Mouse (Mus musculus) embryonic stem cell, embryonic (primary cell): ENCODE measurements around the gene Tmem183a.

Experiments
- CTCF ChIA-PET, 4 experiments: fragments of 300-600 bp in 2 of 4; fragments of 350-600 bp in 2 of 4; sonication (Branson Sonifier 250); formaldehyde crosslinking; loops; one replicate each; lab custom pipeline; 2022; ENCODE audit warnings: inconsistent platforms in 2 of 4; lab: Charles Lee
- POLR2A ChIA-PET, 4 experiments: fragments of 300-600 bp in 2 of 4; fragments of 350-600 bp in 2 of 4; sonication (Branson Sonifier 250); formaldehyde crosslinking; loops; one replicate each; lab custom pipeline; 2022; ENCODE audit warnings: antibody characterized with exemption in 4 of 4, inconsistent platforms in 1 of 4; lab: Charles Lee

The Tmem183a gene

DNA sequence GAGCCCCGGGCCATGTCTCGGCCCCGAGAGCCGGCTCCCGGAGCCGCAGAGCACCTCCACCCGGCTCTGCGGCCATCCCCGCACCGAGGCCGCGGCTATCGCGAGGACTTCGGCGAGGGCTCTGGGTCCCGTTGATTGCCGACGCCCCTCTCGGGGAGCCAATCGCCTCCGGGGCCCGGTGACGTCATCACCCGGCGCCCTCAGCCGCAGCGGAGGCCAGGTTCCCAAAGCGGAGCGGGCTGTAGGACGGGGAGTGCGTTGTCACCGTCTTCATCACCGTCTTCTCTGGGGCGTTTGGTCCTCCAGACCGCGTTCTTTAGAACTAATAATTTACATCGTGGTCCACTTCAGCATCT lies at the start of gene Tmem183a:
Tmem183a (minus strand) TSS at position 123 of the 356 bp plus-strand sequence.
- POLR2A ChIA-PET, result interaction anchor here in 3 of 4 experiments (0.6 to 3.2 kb wide), 13 partner anchors 8 to 713 kb away, joined by 3 to 11 read pairs (median 4); partner anchors contain the start of genes Adipor1 (in 1 of the 3) and Klhl12 (in 1 of the 3)
- CTCF ChIA-PET, result interaction anchor here in 1 of 4 experiments (0.6 kb wide), 1 partner anchor 99 kb away, joined by 3 read pairs; no protein-coding TSS in a partner anchor

DNA sequence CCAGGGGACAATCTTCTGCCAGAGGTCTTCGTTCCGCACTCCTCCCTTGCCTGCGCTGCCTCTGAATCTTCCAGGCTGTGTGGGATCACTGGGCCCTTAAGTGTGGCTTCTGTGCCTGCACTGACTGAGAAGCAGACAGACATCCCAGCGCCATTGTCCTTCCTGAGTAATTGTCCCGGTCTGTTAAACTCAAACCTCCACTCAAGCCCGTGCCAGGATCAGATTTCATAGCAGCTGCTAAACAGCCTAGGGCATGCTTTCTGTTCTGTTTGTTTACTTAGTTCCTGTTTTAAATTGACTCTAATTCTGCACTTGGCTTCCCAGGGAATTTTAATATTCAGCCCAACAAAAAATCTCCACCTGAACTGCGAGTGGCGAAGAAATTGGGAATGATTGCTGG lies 46.3 kb upstream of the Tmem183a start:
- ChIA-PET CTCF (no interaction called here), POLR2A (interaction anchor here in 2 of 4 experiments (0.6 to 1.5 kb wide), 2 partner anchors 26 to 740 kb away, joined by 3 read pairs; no protein-coding TSS in a partner anchor)

DNA sequence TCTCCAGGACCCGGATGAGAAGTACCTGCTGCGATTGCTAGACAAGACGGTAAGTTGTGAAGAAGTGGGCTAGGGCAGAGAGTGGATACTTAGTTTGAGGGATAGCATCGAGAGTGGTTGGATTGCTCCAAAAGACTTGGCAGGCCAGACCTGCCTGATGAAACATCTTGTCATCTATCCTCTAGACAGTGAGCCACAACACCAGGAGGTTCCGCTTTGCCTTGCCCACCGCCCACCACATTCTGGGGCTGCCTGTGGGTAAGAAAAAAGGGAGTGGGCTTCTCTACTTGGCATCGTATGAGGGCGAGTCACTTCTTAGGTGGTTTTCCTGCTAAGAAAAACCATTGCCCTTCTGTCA lies 44.6 kb upstream of the Tmem183a start:
- CTCF ChIA-PET, result interaction anchor here in 3 of 4 experiments (0.7 to 1.3 kb wide), 5 partner anchors 9 to 113 kb away, joined by 3 to 8 read pairs (median 4); partner anchors contain the start of gene Adipor1 (in 2 of the 3)
- POLR2A ChIA-PET, result interaction anchor here (0.6 to 2.0 kb wide), 63 partner anchors 8 to 739 kb away, joined by 3 to 69 read pairs (median 4); partner anchors contain the start of genes Adipor1 (in 4 of the 4), Klhl12 (in 3 of the 4), Rabif (in 3 of the 4) and Btg2 (in 1 of the 4)

DNA sequence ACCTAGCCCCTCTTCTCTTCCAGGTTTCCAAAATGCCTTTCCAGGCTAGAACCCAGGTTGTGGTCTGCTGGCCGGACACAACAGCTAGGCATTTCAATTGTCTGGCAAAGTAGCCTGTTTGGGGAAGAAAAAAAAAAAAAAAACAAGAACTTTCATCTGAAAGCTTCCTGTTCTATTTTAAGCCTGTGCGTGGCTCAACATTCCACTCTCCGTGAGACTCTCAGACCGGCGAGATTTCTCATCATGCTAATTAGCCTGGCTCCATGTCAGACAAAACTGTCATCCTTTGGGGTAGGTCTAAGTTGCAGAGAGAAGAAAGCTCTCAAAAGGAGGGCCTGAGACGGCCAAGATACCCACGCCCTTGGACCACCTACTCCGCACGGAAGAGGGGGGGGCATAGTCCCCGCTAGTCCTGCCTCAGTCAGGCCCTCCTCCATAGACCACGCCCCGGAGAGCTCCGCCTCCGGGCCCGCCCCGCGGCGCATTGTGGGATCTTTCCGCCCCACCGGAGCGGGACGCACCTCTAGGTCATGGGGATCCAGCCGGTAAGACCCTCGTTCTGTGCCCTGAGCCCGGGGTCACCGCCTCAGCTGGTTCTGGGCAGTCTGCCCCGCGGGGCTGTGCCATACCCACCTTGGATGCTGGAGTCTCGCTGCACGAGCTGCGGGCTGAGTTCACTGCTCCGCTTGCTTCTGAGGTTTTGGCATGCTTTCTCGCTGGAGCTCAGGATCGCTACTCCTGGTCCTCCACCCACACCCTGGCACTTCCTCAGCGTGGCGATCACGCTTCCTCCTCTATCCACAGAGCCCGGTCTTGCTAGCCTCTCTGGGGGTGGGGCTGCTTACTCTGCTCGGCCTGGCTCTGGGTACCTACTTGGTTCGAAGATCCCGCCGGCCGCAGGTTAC lies 44.0 kb upstream of the Tmem183a start, which contains the start of gene Cyb5r1:
Cyb5r1 (plus strand) TSS at position 51 of the 905 bp plus-strand sequence.
- ChIA-PET CTCF (interaction anchor here (0.6 to 1.3 kb wide), 11 partner anchors 9 to 233 kb away, joined by 3 to 8 read pairs (median 4); partner anchors contain the start of gene Adipor1 (in 3 of the 4)), POLR2A (interaction anchor here (0.6 to 2.0 kb wide), 90 partner anchors 9 to 1931 kb away, joined by 3 to 69 read pairs (median 4); partner anchors contain the start of genes Adipor1 (in 4 of the 4), Klhl12 (in 3 of the 4), Rabif (in 3 of the 4) and Btg2 (in 1 of the 4))

DNA sequence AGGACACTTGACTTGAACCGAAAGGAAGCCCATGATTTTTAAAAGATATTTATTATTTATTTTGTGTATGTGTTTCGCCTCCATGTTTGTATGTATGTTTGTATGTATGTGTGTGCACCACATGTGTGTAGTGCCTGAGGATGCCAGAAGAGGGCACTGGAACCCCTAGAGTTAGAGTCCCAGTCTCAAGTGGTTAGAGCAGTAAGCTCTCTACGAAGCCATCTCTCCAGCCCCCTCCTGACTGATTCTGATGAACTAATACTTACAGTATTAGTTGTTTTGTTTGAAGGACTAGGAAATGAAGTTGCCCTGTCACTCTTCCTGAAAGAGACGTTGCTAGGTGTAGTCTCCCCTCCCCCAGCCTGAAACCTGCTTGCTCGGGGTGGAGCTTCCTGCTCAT lies 38.0 kb upstream of the Tmem183a start:
- POLR2A ChIA-PET, result interaction anchor here in 3 of 4 experiments (0.5 to 1.4 kb wide), 10 partner anchors 11 to 55 kb away, joined by 3 to 6 read pairs (median 4); partner anchors contain the start of genes Adipor1 (in 3 of the 3) and Klhl12 (in 1 of the 3)
- CTCF ChIA-PET, result interaction anchor here in 2 of 4 experiments (0.5 to 1.0 kb wide), 4 partner anchors 18 to 707 kb away, joined by 3 to 5 read pairs (median 3); partner anchors contain the start of gene Klhl12 (in 1 of the 2)

DNA sequence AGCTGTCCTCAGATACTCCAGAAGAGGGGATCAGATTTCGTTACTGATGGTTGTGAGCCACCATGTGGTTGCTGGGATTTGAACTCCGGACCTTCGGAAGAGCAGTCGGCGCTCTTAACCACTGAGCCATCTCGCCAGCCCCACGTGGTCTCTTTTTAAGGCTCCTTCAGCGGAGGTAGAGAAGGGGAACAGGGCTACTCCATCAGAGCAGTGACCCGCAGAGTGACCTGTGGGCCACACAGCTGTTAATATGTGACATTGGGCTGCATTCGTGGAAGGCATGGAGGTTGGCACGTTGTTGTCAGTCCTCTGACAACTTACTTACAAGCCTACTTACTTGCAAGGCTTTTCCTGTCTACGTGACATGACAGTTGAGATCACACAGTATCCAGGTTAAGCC lies 36.4 kb upstream of the Tmem183a start:
- ChIA-PET CTCF (no interaction called here), POLR2A (interaction anchor here in 2 of 4 experiments (1.1 to 1.5 kb wide), 2 partner anchors 17 to 31 kb away, joined by 3 read pairs; no protein-coding TSS in a partner anchor)

DNA sequence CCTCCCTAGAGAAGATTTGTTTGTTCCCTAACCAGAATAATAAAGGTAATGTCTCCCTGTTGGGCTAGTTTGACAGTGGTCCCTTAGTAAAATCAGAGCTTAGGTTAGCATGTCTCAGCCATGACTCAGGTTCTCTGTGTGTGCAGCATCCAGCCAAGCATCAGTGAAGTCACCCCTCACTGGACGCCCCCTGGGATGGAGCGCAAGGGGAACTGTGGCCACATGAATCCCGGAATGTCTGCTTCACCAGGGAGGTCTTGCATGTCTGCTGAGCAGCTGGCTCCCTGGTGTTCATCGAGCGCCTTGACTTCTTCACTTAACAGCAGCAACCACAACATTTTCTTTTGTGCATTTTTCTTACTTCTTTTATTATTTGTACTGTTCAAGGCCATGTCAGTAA lies 32.0 kb upstream of the Tmem183a start:
- ChIA-PET CTCF (no interaction called here), POLR2A (interaction anchor here in 3 of 4 experiments (0.5 to 2.7 kb wide), 4 partner anchors 12 to 1374 kb away, joined by 3 to 6 read pairs (median 6); partner anchors contain the start of genes Cyb5r1 (in 2 of the 3) and Adipor1 (in 1 of the 3))

GRCm38 (mm10) chr1:134385666-134386065 lies 23.9 kb upstream of the Tmem183a start, which contains the start of gene 4933406M09Rik:
TSS of gene 4933406M09Rik (plus strand) at chr1:134385940.
- ChIA-PET POLR2A (interaction anchor here in 2 of 4 experiments (1.0 to 1.4 kb wide), 2 partner anchors 16 to 20 kb away, joined by 3 to 4 read pairs; partner anchors contain the start of gene Cyb5r1 (in 1 of the 2)), CTCF (no interaction called here)

GRCm38 (mm10) chr1:134385176-134385575 lies 23.4 kb upstream of the Tmem183a start:
- POLR2A ChIA-PET, result interaction anchor here in 3 of 4 experiments (1.0 to 1.4 kb wide), 6 partner anchors 15 to 30 kb away, joined by 3 to 8 read pairs (median 4); partner anchors contain the start of genes Cyb5r1 (in 3 of the 3) and Adipor1 (in 2 of the 3)
- CTCF ChIA-PET, result no interaction called here

- CTCF ChIA-PET, result interaction anchor here in 1 of 4 experiments (1.0 kb wide), 1 partner anchor 21 kb away, joined by 4 read pairs; the partner anchor contains the start of gene Cyb5r1
Measured at GRCm38 (mm10) chr1:134384581-134384980, 22.8 kb upstream of the Tmem183a start.

DNA sequence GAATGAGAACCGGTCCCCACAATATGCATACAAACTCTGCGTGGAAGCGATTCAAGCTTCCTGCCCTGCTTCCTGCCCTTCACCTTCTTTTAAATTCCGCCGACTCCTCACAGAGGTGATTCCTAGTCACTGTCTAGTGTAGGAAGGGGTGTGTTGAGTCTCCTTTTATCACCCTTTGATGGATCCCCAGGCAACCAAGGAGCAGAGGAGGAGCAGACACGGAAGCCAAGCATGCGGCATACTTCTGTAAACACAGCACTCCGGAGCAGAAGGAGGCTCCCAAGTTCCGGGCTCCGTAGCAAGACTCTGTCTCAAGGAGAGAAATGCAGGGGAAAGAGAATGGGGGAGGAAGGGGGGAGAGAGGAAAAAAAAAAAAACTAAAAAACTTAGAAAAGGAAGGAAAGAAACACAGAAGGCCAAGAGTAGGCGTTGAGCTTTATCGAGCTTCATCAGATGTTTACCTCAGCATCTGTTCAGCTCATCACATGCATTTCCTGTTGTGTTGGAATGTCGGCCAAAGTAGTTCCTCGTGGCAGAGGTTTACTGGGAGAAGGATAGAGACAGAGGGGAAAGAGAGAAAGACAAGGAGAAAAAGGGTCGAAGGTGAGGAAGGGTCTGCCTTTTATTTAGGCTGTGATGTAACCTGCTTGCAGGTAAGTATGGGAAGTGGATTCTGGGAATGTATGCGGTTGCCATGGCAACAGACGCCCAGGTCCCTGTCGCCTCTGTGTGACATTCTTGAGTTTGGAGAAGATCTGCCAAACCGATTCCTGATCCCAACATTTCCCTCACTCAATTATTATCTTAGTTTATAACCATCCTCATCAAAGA lies 20.2 kb upstream of the Tmem183a start:
- ChIA-PET POLR2A (interaction anchor here (0.7 to 2.6 kb wide), 25 partner anchors 9 to 282 kb away, joined by 3 to 12 read pairs (median 3); partner anchors contain the start of genes Cyb5r1 (in 3 of the 4), Adipor1 (in 2 of the 4), Klhl12 (in 1 of the 4) and Tmem183a (in 1 of the 4)), CTCF (interaction anchor here in 2 of 4 experiments (0.5 to 0.8 kb wide), 3 partner anchors 50 to 1016 kb away, joined by 3 to 4 read pairs (median 4); no protein-coding TSS in a partner anchor)

More at GRCm38 (mm10) chr1:134384581-134384980, 22.8 kb upstream of the Tmem183a start:
- POLR2A ChIA-PET, result interaction anchor here in 3 of 4 experiments (0.7 to 1.4 kb wide), 7 partner anchors 15 to 1152 kb away, joined by 4 to 8 read pairs (median 5); partner anchors contain the start of genes Cyb5r1 (in 3 of the 3) and Adipor1 (in 2 of the 3)

- ChIA-PET CTCF (interaction anchor here in 1 of 4 experiments (0.6 kb wide), 1 partner anchor 226 kb away, joined by 3 read pairs; no protein-coding TSS in a partner anchor), POLR2A (interaction anchor here (0.5 to 2.6 kb wide), 22 partner anchors 8 to 302 kb away, joined by 3 to 12 read pairs (median 4); partner anchors contain the start of genes Cyb5r1 (in 3 of the 4), Adipor1 (in 1 of the 4), Klhl12 (in 1 of the 4) and Rabif (in 1 of the 4))
Measured at GRCm38 (mm10) chr1:134381051-134381450, 19.3 kb upstream of the Tmem183a start.

- POLR2A ChIA-PET, result interaction anchor here in 1 of 4 experiments (1.0 kb wide), 1 partner anchor 41 kb away, joined by 3 read pairs; no protein-coding TSS in a partner anchor
- CTCF ChIA-PET, result no interaction called here
Measured at GRCm38 (mm10) chr1:134374124-134374523, 12.3 kb upstream of the Tmem183a start.

- CTCF ChIA-PET, result interaction anchor here in 1 of 4 experiments (0.7 to 0.9 kb wide), 2 partner anchors 37 to 127 kb away, joined by 3 read pairs; partner anchors contain the start of gene Cyb5r1
- POLR2A ChIA-PET, result interaction anchor here in 3 of 4 experiments (0.6 to 2.4 kb wide), 7 partner anchors 9 to 1351 kb away, joined by 3 to 9 read pairs (median 3); partner anchors contain the start of genes Klhl12 (in 2 of the 3), Adipor1 (in 1 of the 3), Csrp1 (in 1 of the 3) and Cyb5r1 (in 1 of the 3)
Measured at GRCm38 (mm10) chr1:134368777-134369337, 7.1 kb upstream of the Tmem183a start.

DNA sequence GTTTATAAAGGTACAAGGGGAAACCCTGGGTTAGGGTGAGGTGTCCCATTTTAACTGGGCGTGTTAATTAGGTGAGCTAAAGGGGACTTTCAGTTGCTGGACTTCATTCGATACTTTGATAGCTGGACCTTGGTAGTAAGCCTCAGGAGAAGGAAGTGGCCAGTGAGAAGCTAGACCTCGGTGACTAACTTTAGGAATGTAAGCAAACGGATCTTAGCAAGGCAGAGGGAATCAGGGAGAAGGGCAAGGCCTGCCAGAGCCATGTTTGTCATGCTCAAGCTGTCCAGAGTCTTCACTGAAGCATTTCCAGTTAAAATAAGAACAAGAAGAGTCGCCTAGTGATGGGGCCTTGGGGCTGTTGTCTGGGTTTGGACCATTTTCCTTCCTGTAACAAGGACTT lies 3.7 kb upstream of the Tmem183a start:
- ChIA-PET POLR2A (interaction anchor here in 2 of 4 experiments (0.9 to 2.4 kb wide), 8 partner anchors 13 to 192 kb away, joined by 3 to 12 read pairs (median 3); partner anchors contain the start of genes Adipor1 (in 2 of the 2), Klhl12 (in 1 of the 2) and Rabif (in 1 of the 2)), CTCF (no interaction called here)

- ChIA-PET CTCF (no interaction called here), POLR2A (interaction anchor here in 2 of 4 experiments (0.7 to 3.2 kb wide), 7 partner anchors 9 to 626 kb away, joined by 3 to 11 read pairs (median 4); no protein-coding TSS in a partner anchor)
Measured at GRCm38 (mm10) chr1:134363194-134363593, 1.4 kb upstream of the Tmem183a start.
